Mouse (Mus musculus): ENCODE data around the gene Marf1. TPM values are rescaled to one million over a fixed set of nuclear protein-coding genes. Genes with fewer than 3 reads are reported as not detected.
"Not testable (repeated sequence)": the region's sequence is repeated elsewhere in the genome, so short reads cannot be mapped to it uniquely, and the experiment has no call there.

Gene Marf1
- polyA plus RNA-seq, 1 experiment = 14.0 TPM

DNA sequence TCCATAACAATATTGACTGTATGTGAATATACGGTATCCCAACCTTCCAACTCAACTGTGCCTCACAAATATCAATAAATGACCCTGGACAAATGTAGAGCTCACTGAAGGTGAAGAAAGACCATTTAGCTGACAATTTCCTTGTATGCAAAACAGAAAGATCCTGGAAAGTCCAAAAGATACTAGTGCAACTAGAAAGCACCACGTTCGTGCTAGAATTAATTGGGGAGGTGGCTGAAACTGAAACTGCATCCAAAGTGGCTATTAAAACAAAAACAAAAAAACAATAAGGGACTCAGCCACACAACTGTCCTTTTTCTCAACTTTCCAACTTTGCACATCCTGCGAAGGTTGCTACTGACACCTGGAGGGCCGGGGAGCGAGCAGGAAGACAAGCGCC, 4.6 kb downstream of the Marf1 start:
- Histone ChIP-seq H3K27ac (replicated peaks; ENCODE audit: low read depth, low read length) (peak overlapping the region; percentile 81), H3K4me3 (ENCODE audit: insufficient read depth, low read depth, low read length) (peak overlapping the region; percentile 91), H3K4me1 (ENCODE audit: control insufficient read depth, insufficient read depth, insufficient read length, low read length) (no peaks in the 10 kb centered on the region)

DNA sequence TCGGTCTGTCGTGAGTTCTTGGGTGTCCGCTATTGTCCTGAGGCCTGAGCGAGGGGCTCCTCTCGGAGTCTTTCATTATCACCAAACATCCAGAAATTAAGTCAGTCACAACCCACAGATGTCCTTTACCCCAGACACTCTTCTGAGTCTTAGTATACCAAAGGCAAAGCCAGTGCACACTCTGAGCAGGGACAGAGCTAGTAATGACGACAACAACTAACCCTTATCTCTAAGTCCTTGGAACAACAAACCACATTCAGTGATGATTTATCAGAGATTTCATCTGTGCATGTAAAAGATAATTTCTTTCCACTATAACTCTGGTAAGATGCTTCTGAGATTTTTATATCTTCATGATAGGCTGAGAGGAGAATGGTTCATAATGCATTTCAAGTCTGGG, 6.8 kb downstream of the Marf1 start:
- H3K4me1 ChIP-seq (ENCODE audit: control insufficient read depth, insufficient read depth, insufficient read length, low read length) = no peaks in the 10 kb centered on the region
- no peak overlapping the region for H3K27ac ChIP-seq (replicated peaks; ENCODE audit: low read depth, low read length)
- H3K4me3 ChIP-seq (ENCODE audit: insufficient read depth, low read depth, low read length) = no peak overlapping the region

DNA sequence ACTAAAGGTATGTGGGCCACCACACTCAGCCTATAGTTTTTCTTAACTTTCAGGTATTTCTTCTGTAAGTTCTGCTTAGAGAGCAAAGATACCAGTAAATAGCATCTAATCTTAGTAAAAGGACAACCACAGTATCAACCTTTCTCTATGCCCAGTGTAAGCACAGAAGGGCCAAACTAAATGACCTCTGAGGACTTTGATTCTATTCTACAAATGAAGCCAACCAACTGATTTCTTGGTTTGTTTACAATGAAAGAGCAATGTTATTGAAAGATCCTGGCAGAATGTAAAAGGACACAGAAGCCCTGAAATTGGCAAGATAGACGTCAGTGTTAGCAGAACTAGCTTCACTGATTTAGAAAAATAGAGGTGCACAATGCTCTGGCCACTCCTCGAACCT, 7.5 kb downstream of the Marf1 start:
- not testable (repeated sequence) for H3K4me3 ChIP-seq (ENCODE audit: insufficient read depth, low read depth, low read length); H3K4me1 ChIP-seq (ENCODE audit: control insufficient read depth, insufficient read depth, insufficient read length, low read length); H3K27ac ChIP-seq (replicated peaks; ENCODE audit: low read depth, low read length)

DNA sequence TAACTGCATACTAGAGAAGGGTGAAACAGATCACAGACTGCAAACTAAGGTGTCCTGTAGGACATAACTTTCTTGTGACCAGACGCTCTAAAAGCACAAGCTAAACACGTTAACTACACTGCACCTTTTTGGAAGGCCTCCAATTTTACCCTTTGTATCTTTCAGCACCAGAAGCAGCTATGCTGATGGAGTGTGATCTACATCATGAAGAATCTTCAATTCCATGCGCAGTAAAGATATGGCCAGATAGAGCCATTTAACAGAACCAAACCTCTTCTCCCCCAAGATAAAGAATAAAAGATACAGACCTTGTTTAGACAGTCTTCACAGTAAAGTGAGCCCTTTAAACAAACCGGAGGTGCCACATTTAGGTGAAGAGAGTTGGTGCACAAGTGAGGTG, 11.4 kb downstream of the Marf1 start:
- no peak overlapping the region for H3K4me3 ChIP-seq (ENCODE audit: insufficient read depth, low read depth, low read length)
- H3K27ac ChIP-seq (replicated peaks; ENCODE audit: low read depth, low read length) = no peak overlapping the region
- H3K4me1 ChIP-seq (ENCODE audit: control insufficient read depth, insufficient read depth, insufficient read length, low read length) = no peaks in the 10 kb centered on the region

DNA sequence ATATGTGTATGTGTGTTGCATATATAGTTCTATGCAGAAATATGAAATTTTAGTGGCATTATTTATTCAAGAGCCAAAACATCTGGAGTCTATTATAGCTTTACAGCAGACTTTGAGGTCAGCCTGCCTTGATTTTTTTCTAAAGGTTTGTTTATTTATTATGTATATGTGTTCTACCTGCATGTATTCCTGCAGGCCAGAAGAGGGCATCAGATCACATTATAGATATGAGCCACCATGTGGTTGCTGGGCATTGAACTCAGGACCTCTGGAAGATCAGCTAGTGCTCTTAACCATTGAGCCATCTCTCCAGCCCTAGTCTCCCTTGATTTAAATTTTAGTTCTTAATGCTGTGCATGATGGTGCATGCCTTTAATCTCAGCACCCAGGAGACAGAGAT, 15.4 kb downstream of the Marf1 start:
- Histone ChIP-seq H3K4me3 (ENCODE audit: insufficient read depth, low read depth, low read length) (no peak overlapping the region), H3K27ac (replicated peaks; ENCODE audit: low read depth, low read length) (no peak overlapping the region), H3K4me1 (ENCODE audit: control insufficient read depth, insufficient read depth, insufficient read length, low read length) (no peaks in the 10 kb centered on the region)

DNA sequence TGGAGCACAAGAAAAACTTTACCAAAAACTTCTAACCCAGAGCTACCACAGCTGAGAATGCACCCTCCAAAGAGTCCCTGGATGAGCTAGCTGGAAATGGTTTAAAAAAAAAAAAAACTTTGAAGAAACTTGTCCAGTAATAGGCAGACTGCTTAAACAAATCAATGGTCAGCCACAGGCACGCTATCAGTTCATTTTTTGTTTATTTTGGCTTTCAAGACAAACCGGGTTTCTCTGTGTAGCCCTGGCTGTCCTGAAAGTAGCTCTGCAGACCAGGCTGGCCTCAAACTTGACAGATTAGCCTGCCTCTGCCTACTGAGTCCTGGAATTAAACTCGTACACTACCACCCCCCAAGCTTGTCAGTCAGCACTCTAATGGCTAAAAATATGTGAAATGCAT, 19.9 kb downstream of the Marf1 start:
- Histone ChIP-seq H3K4me1 (ENCODE audit: control insufficient read depth, insufficient read depth, insufficient read length, low read length) (no peaks in the 10 kb centered on the region), H3K27ac (replicated peaks; ENCODE audit: low read depth, low read length) (no peak overlapping the region), H3K4me3 (ENCODE audit: insufficient read depth, low read depth, low read length) (no peak overlapping the region)

DNA sequence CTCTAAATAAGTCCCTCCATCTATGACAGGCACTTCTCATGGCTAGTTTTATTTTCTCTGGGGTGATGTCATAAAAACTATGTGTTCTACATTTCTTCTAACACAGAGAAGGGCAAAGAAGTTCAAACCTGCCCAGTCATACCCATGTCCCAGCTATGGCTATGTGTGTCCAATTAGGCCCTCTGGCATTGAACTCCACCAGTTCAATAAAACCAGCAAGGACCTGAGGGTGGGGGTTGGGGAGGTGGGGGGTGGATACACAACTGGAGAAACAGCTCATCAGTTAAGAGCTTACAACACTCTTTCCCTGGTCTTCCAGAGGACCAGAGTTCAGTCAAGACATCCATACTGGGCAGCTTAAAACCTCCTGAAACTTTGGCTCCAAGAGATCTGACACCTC, 24.0 kb downstream of the Marf1 start:
- no peak overlapping the region for H3K27ac ChIP-seq (replicated peaks; ENCODE audit: low read depth, low read length)

DNA sequence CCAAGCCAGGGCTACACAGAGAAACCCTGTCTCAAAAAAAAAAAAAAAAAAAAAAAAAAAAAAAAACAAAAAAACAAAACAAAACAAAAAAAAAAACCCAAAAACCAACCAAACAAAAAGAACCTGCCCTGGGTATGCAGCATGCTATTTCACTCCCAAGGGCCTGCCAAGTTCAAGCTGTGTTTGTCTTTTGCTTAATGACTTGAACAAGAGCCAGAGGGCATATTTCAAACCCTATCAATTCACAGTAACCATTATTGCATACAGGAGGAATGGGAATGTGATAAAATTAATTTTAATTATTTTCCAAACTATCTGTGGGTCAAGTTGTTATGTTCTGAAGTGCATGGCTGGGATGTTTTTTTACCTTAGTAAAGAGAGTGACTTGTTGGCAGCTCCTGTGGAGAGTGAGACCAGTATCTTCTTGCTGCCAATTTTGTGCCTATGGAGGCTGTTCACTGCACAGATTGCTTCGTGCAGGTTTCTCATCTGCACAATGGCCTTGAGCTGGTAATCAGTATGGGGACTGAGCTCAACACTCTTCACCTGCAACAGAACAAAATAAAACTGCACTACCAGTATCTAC, 25.1 kb downstream of the Marf1 start:
- no peaks in the 10 kb centered on the region for H3K4me1 ChIP-seq (ENCODE audit: control insufficient read depth, insufficient read depth, insufficient read length, low read length)
- no peak overlapping the region for H3K27ac ChIP-seq (replicated peaks; ENCODE audit: low read depth, low read length)
- no peak overlapping the region for H3K4me3 ChIP-seq (ENCODE audit: insufficient read depth, low read depth, low read length)

More for the DNA sequence above, 24.0 kb downstream of the Marf1 start:
- Histone ChIP-seq H3K4me3 (ENCODE audit: insufficient read depth, low read depth, low read length) (no peak overlapping the region), H3K4me1 (ENCODE audit: control insufficient read depth, insufficient read depth, insufficient read length, low read length) (no peaks in the 10 kb centered on the region)

DNA sequence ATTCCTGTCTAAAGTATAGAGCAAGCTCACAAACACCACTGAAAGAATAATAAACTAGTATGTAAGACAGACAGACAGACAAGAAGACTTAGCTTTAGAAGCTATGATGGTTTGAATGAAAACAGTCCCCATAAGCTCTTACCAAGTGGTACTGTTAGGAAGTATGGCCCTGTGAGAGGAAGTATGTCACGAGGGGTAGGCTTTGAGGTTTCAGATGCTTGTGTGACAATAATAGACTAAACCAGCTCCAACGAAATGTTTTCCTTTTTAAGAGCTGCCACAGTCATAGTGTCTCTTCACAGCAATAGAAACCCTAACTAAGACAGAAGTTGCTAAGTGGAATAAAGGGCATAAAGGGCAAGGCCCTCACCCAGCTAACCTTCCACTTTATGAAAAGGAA, 28.1 kb downstream of the Marf1 start:
- H3K27ac ChIP-seq (replicated peaks; ENCODE audit: low read depth, low read length) = peak overlapping the region; percentile 27; the same call in 1 of the 2 replicates
- H3K4me1 ChIP-seq (ENCODE audit: control insufficient read depth, insufficient read depth, insufficient read length, low read length) = no peaks in the 10 kb centered on the region
- no peak overlapping the region for H3K4me3 ChIP-seq (ENCODE audit: insufficient read depth, low read depth, low read length)

DNA sequence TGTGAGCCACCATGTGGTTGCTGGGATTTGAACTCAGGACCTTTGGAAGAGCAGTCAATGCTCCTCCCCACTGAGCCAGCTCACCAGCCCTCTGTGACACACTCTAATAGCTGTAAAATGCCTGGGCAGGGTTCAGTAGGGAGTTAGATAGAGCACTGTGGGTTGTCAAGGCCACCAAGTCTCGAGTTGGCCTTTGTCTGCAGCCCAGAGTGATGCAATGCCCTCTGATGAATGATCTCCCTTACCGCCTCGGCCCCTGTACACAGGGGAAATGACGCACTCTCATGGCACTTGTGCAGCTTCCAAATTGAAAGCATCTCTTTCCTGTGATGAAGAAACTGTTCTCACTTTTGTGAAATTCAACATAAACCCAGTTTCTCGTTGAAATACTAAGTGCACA, 31.3 kb downstream of the Marf1 start:
- no peaks in the 10 kb centered on the region for H3K4me1 ChIP-seq (ENCODE audit: control insufficient read depth, insufficient read depth, insufficient read length, low read length)
- H3K4me3 ChIP-seq (ENCODE audit: insufficient read depth, low read depth, low read length) = no peak overlapping the region
- H3K27ac ChIP-seq (replicated peaks; ENCODE audit: low read depth, low read length) = no peak overlapping the region

DNA sequence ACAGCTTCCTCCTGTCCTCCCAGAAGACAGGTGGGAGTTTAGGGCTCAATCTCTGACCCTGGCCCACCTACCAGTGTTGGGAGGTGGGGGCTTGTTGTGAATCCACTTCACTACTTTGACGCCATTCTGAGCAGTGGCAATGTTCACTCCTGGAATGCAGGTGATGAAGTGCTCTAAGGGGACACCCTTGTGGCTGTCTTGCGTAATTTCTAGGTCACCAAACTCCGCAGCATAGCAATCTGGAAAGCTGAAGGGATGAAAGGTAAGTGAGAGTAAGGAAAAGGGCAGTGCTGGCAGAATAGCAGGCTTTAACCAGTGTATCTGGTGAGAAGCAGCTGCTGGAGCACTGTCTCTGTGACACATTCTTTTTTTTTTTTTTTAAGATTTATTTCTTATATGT, 31.8 kb downstream of the Marf1 start:
- Histone ChIP-seq H3K4me1 (ENCODE audit: control insufficient read depth, insufficient read depth, insufficient read length, low read length) (no peaks in the 10 kb centered on the region), H3K4me3 (ENCODE audit: insufficient read depth, low read depth, low read length) (no peak overlapping the region), H3K27ac (replicated peaks; ENCODE audit: low read depth, low read length) (no peak overlapping the region)

DNA sequence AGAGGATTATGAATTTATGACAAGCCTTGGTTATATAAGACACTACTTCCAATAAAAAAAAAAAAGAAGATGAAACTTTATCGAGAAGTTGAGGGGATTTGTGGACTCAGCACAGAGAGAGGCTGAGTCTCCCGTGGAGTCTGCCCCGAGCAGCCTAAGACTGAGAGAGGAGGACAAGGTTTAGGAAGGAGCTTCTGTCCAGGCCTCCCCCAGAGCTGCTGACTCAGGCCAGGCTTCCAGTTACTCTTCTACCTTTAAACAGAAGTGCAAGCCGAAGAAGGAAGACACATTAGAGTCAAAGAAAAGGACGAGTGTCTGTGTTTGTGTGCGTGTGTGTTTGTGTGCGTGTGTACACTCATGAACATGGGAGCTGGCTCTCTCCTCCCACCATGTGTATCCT, 32.4 kb downstream of the Marf1 start:
- no peak overlapping the region for H3K4me3 ChIP-seq (ENCODE audit: insufficient read depth, low read depth, low read length)
- no peak overlapping the region for H3K27ac ChIP-seq (replicated peaks; ENCODE audit: low read depth, low read length)
- no peaks in the 10 kb centered on the region for H3K4me1 ChIP-seq (ENCODE audit: control insufficient read depth, insufficient read depth, insufficient read length, low read length)

DNA sequence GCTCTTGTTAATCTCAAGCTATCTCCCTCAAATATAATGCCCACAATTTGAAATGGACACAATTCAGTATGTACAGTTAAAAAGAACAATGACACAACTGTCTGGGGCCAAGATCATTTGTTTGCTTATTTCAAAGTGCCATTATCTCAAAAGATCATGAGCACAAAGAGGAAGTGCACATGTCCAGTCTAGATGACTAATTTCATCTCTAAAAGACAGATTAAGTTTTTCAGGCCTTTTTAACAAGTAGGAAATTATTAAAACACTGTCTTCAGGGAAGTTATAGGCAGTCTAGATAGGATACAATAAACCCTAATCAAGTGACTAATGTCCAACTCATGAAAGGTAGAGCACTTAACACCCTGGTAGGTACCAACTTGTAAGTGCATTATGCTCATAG, 34.2 kb downstream of the Marf1 start:
- Histone ChIP-seq H3K4me1 (ENCODE audit: control insufficient read depth, insufficient read depth, insufficient read length, low read length) (no peaks in the 10 kb centered on the region), H3K4me3 (ENCODE audit: insufficient read depth, low read depth, low read length) (no peak overlapping the region), H3K27ac (replicated peaks; ENCODE audit: low read depth, low read length) (no peak overlapping the region)

DNA sequence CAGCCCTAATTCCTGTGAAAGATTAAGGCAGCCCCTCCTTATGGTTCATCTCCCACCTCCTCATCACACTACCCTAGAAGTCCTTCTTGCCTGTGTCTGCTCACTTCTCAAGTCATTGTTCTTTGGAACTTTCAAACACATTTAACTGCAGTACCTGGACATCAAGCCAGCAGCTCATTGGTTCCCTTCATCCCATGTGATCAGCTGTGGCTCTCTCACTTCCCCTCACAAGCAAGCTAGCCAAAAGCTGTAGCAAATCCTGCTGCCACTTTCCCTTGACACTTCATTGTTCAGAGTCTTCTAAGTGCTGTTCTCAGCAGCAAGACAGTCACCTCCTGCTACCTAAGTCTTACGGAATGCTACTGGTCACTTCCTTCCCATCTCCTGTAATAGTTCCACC, 37.9 kb downstream of the Marf1 start:
- Histone ChIP-seq H3K4me3 (ENCODE audit: insufficient read depth, low read depth, low read length) (no peak overlapping the region), H3K27ac (replicated peaks; ENCODE audit: low read depth, low read length) (no peak overlapping the region), H3K4me1 (ENCODE audit: control insufficient read depth, insufficient read depth, insufficient read length, low read length) (no peaks in the 10 kb centered on the region)

DNA sequence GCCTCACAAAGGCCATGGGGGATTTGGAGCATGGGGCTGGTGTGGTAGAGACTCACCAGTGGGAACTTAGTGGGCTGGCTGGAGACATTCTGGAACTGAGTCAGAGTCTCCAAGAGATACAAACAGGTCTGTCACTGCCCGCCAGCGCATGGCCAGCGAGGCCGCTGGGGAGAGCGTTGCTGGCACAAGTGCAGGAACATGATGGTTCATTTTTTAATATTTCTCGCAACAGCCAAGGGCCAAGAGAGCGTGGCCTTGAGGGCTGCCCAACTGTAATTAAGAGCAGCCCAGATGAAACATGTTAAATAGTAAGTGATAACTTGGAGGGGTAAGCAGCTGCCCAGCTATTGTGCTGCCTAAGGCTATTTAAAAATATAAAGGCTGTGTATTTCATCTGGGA, 38.4 kb downstream of the Marf1 start:
- Histone ChIP-seq H3K4me3 (ENCODE audit: insufficient read depth, low read depth, low read length) (no peak overlapping the region), H3K27ac (replicated peaks; ENCODE audit: low read depth, low read length) (no peak overlapping the region), H3K4me1 (ENCODE audit: control insufficient read depth, insufficient read depth, insufficient read length, low read length) (no peaks in the 10 kb centered on the region)

DNA sequence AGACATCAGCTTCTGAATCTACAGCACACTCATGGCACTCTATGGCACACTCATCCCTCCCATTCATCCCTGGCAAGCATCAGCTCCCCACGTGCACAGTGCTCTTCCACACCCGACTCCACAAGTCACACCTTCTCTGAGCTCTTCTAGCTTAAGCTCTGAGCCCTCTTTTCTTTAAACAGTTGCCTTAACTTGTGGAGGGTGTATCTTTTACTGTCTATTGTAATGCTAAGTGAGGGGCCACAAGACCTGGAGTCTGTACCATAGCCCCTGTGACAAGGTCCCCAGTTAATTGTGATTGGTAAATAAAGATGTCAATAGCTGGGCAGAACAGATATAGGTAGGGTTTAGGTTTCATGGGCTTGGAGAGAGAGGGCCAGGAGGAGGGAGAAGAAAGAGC, 39.2 kb downstream of the Marf1 start:
- Histone ChIP-seq H3K27ac (replicated peaks; ENCODE audit: low read depth, low read length) (no peak overlapping the region), H3K4me3 (ENCODE audit: insufficient read depth, low read depth, low read length) (no peak overlapping the region), H3K4me1 (ENCODE audit: control insufficient read depth, insufficient read depth, insufficient read length, low read length) (no peaks in the 10 kb centered on the region)

DNA sequence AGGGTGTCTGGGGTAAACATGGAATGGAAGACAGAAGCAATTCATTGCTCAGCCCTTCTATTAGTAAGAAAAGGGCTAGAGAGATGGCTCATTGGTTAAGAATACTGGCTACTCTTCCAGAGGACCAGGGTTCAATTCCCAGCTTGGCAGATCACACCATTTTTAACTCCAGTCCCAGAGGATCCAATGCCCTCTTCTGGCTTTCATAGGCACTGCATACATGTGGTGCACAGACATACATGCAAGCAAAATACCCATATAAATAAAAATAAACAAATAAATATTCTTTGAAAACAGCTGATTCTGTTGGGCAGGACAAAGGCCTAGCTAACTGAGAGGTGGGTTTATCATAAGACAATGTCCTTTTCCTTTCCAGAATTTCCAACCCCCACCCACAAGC, 40.6 kb downstream of the Marf1 start:
- Histone ChIP-seq H3K27ac (replicated peaks; ENCODE audit: low read depth, low read length) (no peak overlapping the region), H3K4me1 (ENCODE audit: control insufficient read depth, insufficient read depth, insufficient read length, low read length) (no peaks in the 10 kb centered on the region), H3K4me3 (ENCODE audit: insufficient read depth, low read depth, low read length) (no peak overlapping the region)
